In the genomic region with DNA sequence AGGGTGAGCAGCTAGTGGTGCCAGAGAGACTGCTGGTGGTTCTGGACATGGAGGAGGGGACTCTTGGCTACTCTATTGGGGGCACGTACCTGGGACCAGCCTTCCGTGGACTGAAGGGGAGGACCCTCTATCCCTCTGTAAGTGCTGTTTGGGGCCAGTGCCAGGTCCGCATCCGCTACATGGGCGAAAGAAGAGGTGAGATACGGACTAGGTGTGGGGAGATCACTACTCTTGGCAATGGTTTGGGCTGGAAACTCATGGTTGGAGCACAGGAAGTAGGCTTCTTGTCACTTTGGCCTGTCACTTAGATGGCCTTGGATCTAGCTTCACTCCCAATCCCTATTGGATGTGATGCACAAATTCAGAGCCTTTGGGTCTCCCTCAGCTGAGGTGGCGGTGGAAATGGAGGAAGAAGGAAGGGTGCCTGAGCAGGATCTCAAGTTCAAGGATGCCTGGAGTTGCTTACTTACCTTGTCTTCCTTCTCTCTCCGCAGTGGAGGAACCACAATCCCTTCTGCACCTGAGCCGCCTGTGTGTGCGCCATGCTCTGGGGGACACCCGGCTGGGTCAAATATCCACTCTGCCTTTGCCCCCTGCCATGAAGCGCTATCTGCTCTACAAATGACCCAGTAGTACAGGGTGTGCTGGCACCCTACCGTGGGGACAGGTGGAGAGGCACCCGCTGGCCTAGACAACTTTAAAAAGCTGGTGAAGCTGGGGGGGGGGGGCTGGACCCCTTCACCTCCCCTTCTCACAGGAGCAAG, we compare ENCODE assay signal across 8 mouse cellular contexts. TPM values are rescaled to one million over a fixed set of nuclear protein-coding genes. Genes with fewer than 3 reads are reported as not detected.
DNase-seq lines count a peak whose midpoint lies in the region; ATAC-seq and TF ChIP-seq lines count a peak whose summit lies in the region.

No protein-coding gene starts in this region.

- H3K27me3 ChIP-seq in liver, adult 2 months (ENCODE audit: control insufficient read depth, insufficient read depth, low read length) = no peaks in the 10 kb centered on the region
- no peaks in the 10 kb centered on the region for H3K27me3 ChIP-seq in embryonic facial prominence, embryonic 10.5 days (replicated peaks; ENCODE audit: low read depth, poor library complexity, severe bottlenecking)
- no peaks in the 10 kb centered on the region for H3K27me3 ChIP-seq in hindbrain, embryonic 16.5 days (replicated peaks; ENCODE audit: control insufficient read depth, insufficient read depth, low read length)
- no peaks in the 10 kb centered on the region for H3K27me3 ChIP-seq in neural tube, embryonic 12.5 days (replicated peaks)

- H3K36me3 ChIP-seq in liver, adult 2 months (ENCODE audit: control insufficient read depth, insufficient read depth, low read length) = peaks cover 8% of the 10 kb centered on the region
- peaks cover 36% of the 10 kb centered on the region for H3K36me3 ChIP-seq in embryonic facial prominence, embryonic 10.5 days (replicated peaks)
- H3K36me3 ChIP-seq in hindbrain, embryonic 16.5 days (ENCODE audit: control insufficient read depth, insufficient read depth, low read length) = peaks cover 5% of the 10 kb centered on the region
- H3K36me3 ChIP-seq in neural tube, embryonic 12.5 days = peaks cover 12% of the 10 kb centered on the region

- H3K27ac ChIP-seq in liver, adult 2 months (replicated peaks; ENCODE audit: insufficient read depth, low read depth, low read length) = 0 out of 2 replicates have a peak overlapping the region, but pooled peaks have one; percentile 0
- peak overlapping the region; percentile 87 for H3K27ac ChIP-seq in embryonic facial prominence, embryonic 10.5 days (replicated peaks)
- peak overlapping the region; percentile 78 for H3K27ac ChIP-seq in hindbrain, embryonic 16.5 days (ENCODE audit: low read depth, low read length)
- H3K27ac ChIP-seq in neural tube, embryonic 12.5 days = no peak overlapping the region

- peaks cover 26% of the 10 kb centered on the region for H3K4me1 ChIP-seq in liver, adult 2 months (ENCODE audit: control insufficient read depth, insufficient read depth, low read length)
- peaks cover 78% of the 10 kb centered on the region for H3K4me1 ChIP-seq in embryonic facial prominence, embryonic 10.5 days
- H3K4me1 ChIP-seq in hindbrain, embryonic 16.5 days (ENCODE audit: control insufficient read depth, insufficient read depth, low read depth, low read length) = peaks cover 33% of the 10 kb centered on the region
- H3K4me1 ChIP-seq in neural tube, embryonic 12.5 days = peaks cover 55% of the 10 kb centered on the region

- H3K4me3 ChIP-seq in liver, adult 2 months (ENCODE audit: insufficient read depth, low read depth, low read length) = peak overlapping the region; percentile 87; the same call in 1 of the 2 replicates
- peak overlapping the region; percentile 66 for H3K4me3 ChIP-seq in embryonic facial prominence, embryonic 10.5 days
- H3K4me3 ChIP-seq in hindbrain, embryonic 16.5 days (ENCODE audit: low read length) = peak overlapping the region; percentile 53
- H3K4me3 ChIP-seq in neural tube, embryonic 12.5 days = peak overlapping the region; percentile 51

- TF ChIP-seq POLR2A in liver, adult 2 months (IDR thresholded peaks at IDR 0.05; ENCODE audit: extremely low read depth, insufficient read depth, low read length) = no peak

- WGBS in liver, adult 2 months = 39% methylated on average over 14 of the region's 14 CpGs
- WGBS in embryonic facial prominence, embryonic 10.5 days = 49% methylated on average over 14 of the region's 14 CpGs
- WGBS in hindbrain, embryonic 16.5 days = 42% methylated on average over 14 of the region's 14 CpGs
- WGBS in neural tube, embryonic 12.5 days = 50% methylated on average over 14 of the region's 14 CpGs

- H3K9ac ChIP-seq in liver, adult 2 months (ENCODE audit: low read depth, low read length) = peak overlapping the region; percentile 29
- H3K9ac ChIP-seq in hindbrain, embryonic 16.5 days (ENCODE audit: low read depth, low read length) = peak overlapping the region; percentile 67
- H3K9ac ChIP-seq in neural tube, embryonic 12.5 days = peak overlapping the region; percentile 75

- no peak for ATAC-seq in hindbrain, embryonic 16.5 days
- no peak for ATAC-seq in neural tube, embryonic 12.5 days (ENCODE audit: low FRiP score, low read depth)

- H3K4me2 ChIP-seq in hindbrain, embryonic 16.5 days (ENCODE audit: low read length) = peak overlapping the region; percentile 95
- H3K4me2 ChIP-seq in neural tube, embryonic 12.5 days (replicated peaks) = peak overlapping the region; percentile 97

- TF ChIP-seq CTCF in liver, adult 2 months (IDR thresholded peaks at IDR 0.05; ENCODE audit: low read depth, low read length) = no peak

- DNase-seq in liver, adult 2 months (ENCODE audit: extremely low read depth, low read depth, low spot score) = peak; percentile 38
- DNase-seq in liver = no peak
- DNase-seq in embryonic facial prominence, embryonic 10.5 days (ENCODE audit: low spot score) = no peak
- DNase-seq in embryo, embryonic 11 days = no peak
- no peak for DNase-seq in c-Kit-positive CD71-positive TER-119-positive erythroid progenitor cells, embryonic 14.5 days (ENCODE audit: low spot score)
- DNase-seq in spleen, adult 12 weeks (ENCODE audit: low spot score) = no peak

- H3K9me3 ChIP-seq in embryonic facial prominence, embryonic 10.5 days = no peaks in the 10 kb centered on the region
- H3K9me3 ChIP-seq in hindbrain, embryonic 16.5 days (ENCODE audit: control insufficient read depth, low read length) = no peaks in the 10 kb centered on the region
- no peaks in the 10 kb centered on the region for H3K9me3 ChIP-seq in neural tube, embryonic 12.5 days

- H3K79me2 ChIP-seq in liver, adult 2 months (ENCODE audit: control insufficient read depth, insufficient read depth, low read length) = no peaks in the 10 kb centered on the region

RNA-seq across cellular contexts. Expression of a gene that starts 1.5 kb away (rescaled TPM):
- 9.9 and 14.1 TPM in 2 replicates for total RNA-seq in liver, adult 2 months (2014; rRNA removed)
- polyA plus RNA-seq in liver, adult 2 months (2012; rRNA removed) = 20.1 and 21.6 TPM in 2 replicates
- 7.1 and 8.3 TPM in 2 replicates for polyA plus RNA-seq in embryonic facial prominence, embryonic 10.5 days (2016; fragmentation: Nextera tagmentation; extraction: Ambion mirVana)
- polyA plus RNA-seq in hindbrain, embryonic 16.5 days (2015; fragmentation: Nextera tagmentation; extraction: Ambion mirVana) = 9.2 and 10.3 TPM in 2 replicates
- polyA plus RNA-seq in neural tube, embryonic 12.5 days (2016; fragmentation: Nextera tagmentation; extraction: Ambion mirVana) = 8.2 and 8.5 TPM in 2 replicates

RNA-seq across cellular contexts. Expression of a gene that starts 4.1 kb away (rescaled TPM):
- 422 and 433 TPM in 2 replicates for total RNA-seq in liver, adult 2 months (2014; rRNA removed)
- 491 and 524 TPM in 2 replicates for polyA plus RNA-seq in liver, adult 2 months (2012; rRNA removed)
- polyA plus RNA-seq in embryonic facial prominence, embryonic 10.5 days (2016; fragmentation: Nextera tagmentation; extraction: Ambion mirVana) = 829 and 899 TPM in 2 replicates
- polyA plus RNA-seq in hindbrain, embryonic 16.5 days (2015; fragmentation: Nextera tagmentation; extraction: Ambion mirVana) = 544 and 601 TPM in 2 replicates
- 461 and 485 TPM in 2 replicates for polyA plus RNA-seq in neural tube, embryonic 12.5 days (2016; fragmentation: Nextera tagmentation; extraction: Ambion mirVana)

RNA-seq across cellular contexts. Expression of a gene that starts 19.3 kb away (rescaled TPM):
- 50.5 and 55.9 TPM in 2 replicates for total RNA-seq in liver, adult 2 months (2014; rRNA removed)
- polyA plus RNA-seq in liver, adult 2 months (2012; rRNA removed) = 47.9 and 49.3 TPM in 2 replicates
- polyA plus RNA-seq in embryonic facial prominence, embryonic 10.5 days (2016; fragmentation: Nextera tagmentation; extraction: Ambion mirVana) = 191 and 212 TPM in 2 replicates
- 220 and 232 TPM in 2 replicates for polyA plus RNA-seq in hindbrain, embryonic 16.5 days (2015; fragmentation: Nextera tagmentation; extraction: Ambion mirVana)
- polyA plus RNA-seq in neural tube, embryonic 12.5 days (2016; fragmentation: Nextera tagmentation; extraction: Ambion mirVana) = 203 TPM in 2 replicates

RNA-seq across cellular contexts. Expression of a gene that starts 19.4 kb away (rescaled TPM):
- 1.1 and 3.2 TPM in 2 replicates for total RNA-seq in liver, adult 2 months (2014; rRNA removed)
- 2.1 and 2.6 TPM in 2 replicates for polyA plus RNA-seq in liver, adult 2 months (2012; rRNA removed)
- polyA plus RNA-seq in embryonic facial prominence, embryonic 10.5 days (2016; fragmentation: Nextera tagmentation; extraction: Ambion mirVana) = 225 and 238 TPM in 2 replicates
- polyA plus RNA-seq in hindbrain, embryonic 16.5 days (2015; fragmentation: Nextera tagmentation; extraction: Ambion mirVana) = 34.2 and 38.5 TPM in 2 replicates
- polyA plus RNA-seq in neural tube, embryonic 12.5 days (2016; fragmentation: Nextera tagmentation; extraction: Ambion mirVana) = 115 and 124 TPM in 2 replicates

RNA-seq across cellular contexts. Expression of a gene that starts 30.1 kb away (rescaled TPM):
- total RNA-seq in liver, adult 2 months (2014; rRNA removed) = not detected in 2 replicates
- polyA plus RNA-seq in liver, adult 2 months (2012; rRNA removed) = not detected in 2 replicates
- 0.60 and 0.97 TPM in 2 replicates for polyA plus RNA-seq in embryonic facial prominence, embryonic 10.5 days (2016; fragmentation: Nextera tagmentation; extraction: Ambion mirVana)
- 1.0 and 1.1 TPM in 2 replicates for polyA plus RNA-seq in hindbrain, embryonic 16.5 days (2015; fragmentation: Nextera tagmentation; extraction: Ambion mirVana)
- 0.50 and 0.52 TPM in 2 replicates for polyA plus RNA-seq in neural tube, embryonic 12.5 days (2016; fragmentation: Nextera tagmentation; extraction: Ambion mirVana)
